Mouse (Mus musculus) layer of hippocampus, postnatal 10 days (tissue): ENCODE data around the gene Hist2h2bb. TPM values are rescaled to one million over a fixed set of nuclear protein-coding genes. Genes with fewer than 3 reads are reported as not detected.
"Not testable (repeated sequence)": the region's sequence is repeated elsewhere in the genome, so short reads cannot be mapped to it uniquely, and the experiment has no call there.

Source experiments
- DNase-seq, 2 experiments: peaks; one replicate each; pipeline ENCODE4 v3.0.0; 2021; ENCODE audit warnings: low spot score in 2 of 2
- total RNA-seq, 2 experiments: library from RNA; stranded (reverse); gene quantifications; 2 replicates each; pipeline ENCODE4 v1.2.3; 2021

The Hist2h2bb gene
- total RNA-seq, 2 experiments from 2014 or later, result 211 to 217 TPM

GRCm38 (mm10) chr3:96239949-96240798, 29.4 kb upstream of the Hist2h2bb start, which contains the start of gene Hist2h2aa2:
TSS of gene Hist2h2aa2 (minus strand) at chr3:96240276.
- peak; percentile 95 to 98 for DNase-seq

GRCm38 (mm10) chr3:96240799-96241197, 28.8 kb upstream of the Hist2h2bb start:
- DNase-seq, result no peak

GRCm38 (mm10) chr3:96243921-96244572, 25.5 kb upstream of the Hist2h2bb start:
- no peak for DNase-seq

- peak; percentile 82 to 87 for DNase-seq
Measured at GRCm38 (mm10) chr3:96245003-96245886, 24.3 kb upstream of the Hist2h2bb start, which contains the start of gene Hist2h2aa1. TSS of gene Hist2h2aa1 (plus strand) at chr3:96245497.

- DNase-seq, result not testable (repeated sequence)
Measured at GRCm38 (mm10) chr3:96246018-96246417, 23.5 kb upstream of the Hist2h2bb start.

- not testable (repeated sequence) for DNase-seq
Measured at GRCm38 (mm10) chr3:96246427-96246856, 23.1 kb upstream of the Hist2h2bb start, which contains the start of gene Hist2h3c1. TSS of gene Hist2h3c1 (plus strand) at chr3:96246685.

GRCm38 (mm10) chr3:96247356-96248140, 22.0 kb upstream of the Hist2h2bb start:
- no peak for DNase-seq

- DNase-seq, result no peak
Measured at GRCm38 (mm10) chr3:96248141-96249033, 21.2 kb upstream of the Hist2h2bb start.

- DNase-seq, result no peak
Measured at GRCm38 (mm10) chr3:96249034-96249345, 20.6 kb upstream of the Hist2h2bb start.

- no peak for DNase-seq
Measured at GRCm38 (mm10) chr3:96250890-96251289, 18.7 kb upstream of the Hist2h2bb start.

GRCm38 (mm10) chr3:96251787-96252186, 17.8 kb upstream of the Hist2h2bb start:
- DNase-seq, result no peak

- peak in 1 of 2 experiments; percentile 26 for DNase-seq
Measured at GRCm38 (mm10) chr3:96254683-96255355, 14.7 kb upstream of the Hist2h2bb start.

- DNase-seq, result no peak
Measured at GRCm38 (mm10) chr3:96255926-96256593, 13.5 kb upstream of the Hist2h2bb start.

- DNase-seq, result no peak
Measured at GRCm38 (mm10) chr3:96257190-96257589, 12.4 kb upstream of the Hist2h2bb start.

GRCm38 (mm10) chr3:96260220-96260619, 9.3 kb upstream of the Hist2h2bb start:
- no peak for DNase-seq

GRCm38 (mm10) chr3:96261623-96262022, 7.9 kb upstream of the Hist2h2bb start:
- no peak for DNase-seq

- peak; percentile 58 to 67 for DNase-seq
Measured at GRCm38 (mm10) chr3:96262216-96262875, 7.2 kb upstream of the Hist2h2bb start.
